In the genomic region with DNA sequence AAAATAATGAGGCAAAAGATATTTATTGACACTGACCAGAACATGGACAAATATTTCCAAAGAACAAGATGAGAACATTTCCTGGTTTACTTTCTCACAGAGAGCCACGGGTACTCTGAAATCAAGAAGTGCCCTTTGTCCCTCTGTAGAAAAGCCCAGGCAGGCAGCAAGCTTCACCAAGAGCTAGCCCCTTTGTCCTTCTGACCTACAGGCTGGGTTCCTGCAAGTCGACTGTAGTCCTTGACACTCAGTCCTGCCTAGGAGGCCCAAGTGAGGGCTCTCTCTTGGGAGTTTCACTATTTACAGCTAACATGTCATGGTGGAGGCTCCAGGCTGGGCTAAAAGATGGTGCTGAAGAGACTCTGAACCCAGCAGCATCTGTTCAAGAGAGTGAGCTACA, we compare ENCODE assay signal across 18 mouse cellular contexts.
DNase-seq lines count a peak whose midpoint lies in the region; ATAC-seq lines count a peak whose summit lies in the region.
"Had no signal": no experiment of that assay in that cellular context is flagged by ENCODE, and none has a peak within 500 bp of the region (broad histone marks: within the 10 kb centered on the region; RNA-seq: fewer than 3 reads in every experiment).

No protein-coding gene starts in this region.

- ATAC-seq in hindbrain, embryonic 11.5 days (ENCODE audit: low FRiP score): no peak
- 0 out of 2 replicates have a peak, but pooled peaks have one; percentile 47 for ATAC-seq in intestine, embryonic 15.5 days

- 63% methylated on average over 2 of the region's 2 CpGs for WGBS in hindbrain, embryonic 10.5 days
- WGBS in hindbrain, embryonic 11.5 days: 46% methylated on average over 2 of the region's 2 CpGs
- WGBS in intestine, embryonic 15.5 days: 43% methylated on average over 2 of the region's 2 CpGs

- no peak for DNase-seq in hindbrain, embryonic 10.5 days (ENCODE audit: low spot score)
- DNase-seq in hindbrain, embryonic 11.5 days (ENCODE audit: low spot score): no peak
- peak; percentile 22 to 36 for DNase-seq in kidney, postnatal 36 days
- no peak for DNase-seq in kidney, postnatal 4 days
- peak; percentile 38 for DNase-seq in yolk sac, embryonic 10.5 days (ENCODE audit: low spot score)
- no peak for DNase-seq in adrenal gland, adult 8-10 months
- DNase-seq: adrenal gland, postnatal 25 days; cerebellum, adult 18-20 months; cerebellum, adult 9-11 months; cerebellum, postnatal 36 days; gastrocnemius, postnatal 36 days; heart, postnatal 10 days; heart, postnatal 4 days had no signal

- H3K36me3 ChIP-seq in hindbrain, embryonic 10.5 days: no peaks in the 10 kb centered on the region
- no peaks in the 10 kb centered on the region for H3K36me3 ChIP-seq in hindbrain, embryonic 11.5 days (ENCODE audit: control insufficient read depth, insufficient read depth, low read length)
- H3K36me3 ChIP-seq in intestine, embryonic 15.5 days: no peaks in the 10 kb centered on the region
- H3K36me3 ChIP-seq: embryonic facial prominence, embryonic 10.5 days; forebrain, embryonic 15.5 days; heart, embryonic 10.5 days had no signal

- H3K9me3 ChIP-seq in hindbrain, embryonic 10.5 days: no peaks in the 10 kb centered on the region
- H3K9me3 ChIP-seq in hindbrain, embryonic 11.5 days (ENCODE audit: control insufficient read depth, low read length): no peaks in the 10 kb centered on the region
- no peaks in the 10 kb centered on the region for H3K9me3 ChIP-seq in intestine, embryonic 15.5 days
- H3K9me3 ChIP-seq: embryonic facial prominence, embryonic 10.5 days; forebrain, embryonic 15.5 days; heart, embryonic 10.5 days had no signal

- H3K4me1 ChIP-seq in hindbrain, embryonic 10.5 days (replicated peaks): peaks cover 21% of the 10 kb centered on the region
- H3K4me1 ChIP-seq in hindbrain, embryonic 11.5 days (replicated peaks; ENCODE audit: control insufficient read depth, insufficient read depth, low read length): 0 out of 2 replicates have a peak, but pooled peaks cover 2% of the 10 kb centered on the region
- no peaks in the 10 kb centered on the region for H3K4me1 ChIP-seq in intestine, embryonic 15.5 days (replicated peaks)
- H3K4me1 ChIP-seq: heart, embryonic 10.5 days had no signal

- peak overlapping the region; percentile 35; the same call in 1 of the 2 replicates for H3K27ac ChIP-seq in hindbrain, embryonic 10.5 days
- H3K27ac ChIP-seq in hindbrain, embryonic 11.5 days (ENCODE audit: low read depth, low read length): no peak overlapping the region
- H3K27ac ChIP-seq in intestine, embryonic 15.5 days: no peak overlapping the region
- H3K27ac ChIP-seq: embryonic facial prominence, embryonic 10.5 days; forebrain, embryonic 15.5 days; heart, embryonic 10.5 days had no signal

- H3K27me3 ChIP-seq in hindbrain, embryonic 10.5 days (ENCODE audit: insufficient read depth, poor library complexity, severe bottlenecking): peaks cover 3% of the 10 kb centered on the region; the same call in 1 of the 2 replicates
- no peaks in the 10 kb centered on the region for H3K27me3 ChIP-seq in hindbrain, embryonic 11.5 days (ENCODE audit: control insufficient read depth, insufficient read depth, low read length)
- no peaks in the 10 kb centered on the region for H3K27me3 ChIP-seq in intestine, embryonic 15.5 days (replicated peaks)
- H3K27me3 ChIP-seq: forebrain, embryonic 15.5 days had no signal

- H3K4me3 ChIP-seq in hindbrain, embryonic 10.5 days: no peak overlapping the region
- H3K4me3 ChIP-seq in hindbrain, embryonic 11.5 days (ENCODE audit: low read depth, low read length): no peak overlapping the region
- H3K4me3 ChIP-seq in intestine, embryonic 15.5 days (replicated peaks): no peak overlapping the region
- H3K4me3 ChIP-seq: embryonic facial prominence, embryonic 10.5 days; forebrain, embryonic 15.5 days; heart, embryonic 10.5 days had no signal

- H3K4me2 ChIP-seq in hindbrain, embryonic 11.5 days (replicated peaks; ENCODE audit: low read depth, low read length): no peak overlapping the region
- H3K4me2 ChIP-seq in intestine, embryonic 15.5 days (replicated peaks): no peak overlapping the region
- H3K4me2 ChIP-seq: forebrain, embryonic 15.5 days; hindbrain, embryonic 14.5 days had no signal

- no peak overlapping the region for H3K9ac ChIP-seq in hindbrain, embryonic 11.5 days (ENCODE audit: low read depth, low read length)
- H3K9ac ChIP-seq in intestine, embryonic 15.5 days: no peak overlapping the region
- H3K9ac ChIP-seq: forebrain, embryonic 15.5 days; hindbrain, embryonic 14.5 days had no signal

Comparison
In these comparisons a context has a peak if more than half of its experiments do, and no peak if none do; other contexts are left out.
1. DNase-seq: peak in kidney, postnatal 36 days (2 of 2) and yolk sac, embryonic 10.5 days (single experiment); none in hindbrain, embryonic 10.5 days (single experiment), hindbrain, embryonic 11.5 days (single experiment), kidney, postnatal 4 days (0 of 2) and adrenal gland, adult 8-10 months (single experiment).